Mouse (Mus musculus): ENCODE data around the gene Nr1i2.

GRCm38 (mm10) chr16:38239729-38240128 lies 54.9 kb downstream of the Nr1i2 start:
- TF ChIP-seq CTCF (IDR thresholded peaks at IDR 0.05; ENCODE audit: extremely low read depth, insufficient read depth, low read length) (0 out of 2 replicates have a peak, but pooled peaks have one; percentile 25), POLR2A (IDR thresholded peaks at IDR 0.05; ENCODE audit: extremely low read depth, insufficient read depth, low read length) (no peak)

Data from cortical plate, adult 2 months (tissue).